Mouse (Mus musculus): Measurements from ENCODE around the gene Hist2h3c1. TPM values are rescaled to one million over a fixed set of nuclear protein-coding genes. Genes with fewer than 3 reads are reported as not detected.
"Not testable (repeated sequence)": the region's sequence is repeated elsewhere in the genome, so short reads cannot be mapped to it uniquely, and the experiment has no call there.

Gene Hist2h3c1
- under 1 TPM in 1 of 2 experiments, not detected in 1; 0.22 TPM for total RNA-seq (2021)

- intact Hi-C loops (cut with DNase I); DNase-seq: not testable (repeated sequence)
These were observed at the start of gene Hist2h3c1 for GRCm38 (mm10) chr3:96246427-96246856. Gene Hist2h3c1 (plus strand): TSS chr3:96246685.

- DNase-seq: peak; percentile 89 to 91
- intact Hi-C loops (cut with DNase I): no loop called here
These were observed 49.2 kb upstream of the Hist2h3c1 start for GRCm38 (mm10) chr3:96197129-96197749.

- intact Hi-C loops (cut with DNase I): no loop called here
- no peak for DNase-seq
These were observed 48.3 kb upstream of the Hist2h3c1 start for GRCm38 (mm10) chr3:96198181-96198580.

GRCm38 (mm10) chr3:96198601-96199251 lies 47.8 kb upstream of the Hist2h3c1 start:
- DNase-seq; intact Hi-C loops (cut with DNase I): not testable (repeated sequence)

GRCm38 (mm10) chr3:96199731-96200130 lies 46.8 kb upstream of the Hist2h3c1 start:
- intact Hi-C loops (cut with DNase I): no loop called here
- no peak for DNase-seq

GRCm38 (mm10) chr3:96207819-96208218 lies 38.7 kb upstream of the Hist2h3c1 start:
- no peak for DNase-seq
- intact Hi-C loops (cut with DNase I): no loop called here

GRCm38 (mm10) chr3:96209242-96209641 lies 37.2 kb upstream of the Hist2h3c1 start:
- intact Hi-C loops (cut with DNase I): no loop called here
- DNase-seq: peak in 1 of 2 experiments; percentile 47

GRCm38 (mm10) chr3:96219191-96219641 lies 27.3 kb upstream of the Hist2h3c1 start:
- intact Hi-C loops (cut with DNase I): loop anchor here (5.0 kb wide), 1 partner anchor 152 kb away; no protein-coding TSS in a partner anchor
- peak; percentile 53 to 64 for DNase-seq

GRCm38 (mm10) chr3:96219661-96220130 lies 26.8 kb upstream of the Hist2h3c1 start, which contains the start of the genes Bola1 and Hist2h2ab:
Gene Bola1 (minus strand): TSS chr3:96219709.
Gene Hist2h2ab (plus strand): TSS chr3:96219865.
- DNase-seq: peak; percentile 85 to 88
- intact Hi-C loops (cut with DNase I): loop anchor here (2.0 to 5.0 kb wide), 2 partner anchors 45 to 152 kb away; no protein-coding TSS in a partner anchor

- intact Hi-C loops (cut with DNase I): loop anchor here (2.0 kb wide), 1 partner anchor 45 kb away; no protein-coding TSS in a partner anchor
- DNase-seq: peak in 1 of 2 experiments; percentile 42
These were observed 26.2 kb upstream of the Hist2h3c1 start for GRCm38 (mm10) chr3:96220131-96220764.

- intact Hi-C loops (cut with DNase I): loop anchor here (2.0 kb wide), 1 partner anchor 46 kb away; no protein-coding TSS in a partner anchor
These were observed 25.5 kb upstream of the Hist2h3c1 start, which contains the start of the genes Hist2h2ac and Hist2h2be for GRCm38 (mm10) chr3:96220765-96221639. Gene Hist2h2ac (minus strand): TSS chr3:96220880. Gene Hist2h2be (plus strand): TSS chr3:96221119.

GRCm38 (mm10) chr3:96221640-96222038 lies 24.8 kb upstream of the Hist2h3c1 start:
- no peak for DNase-seq
- intact Hi-C loops (cut with DNase I): loop anchor here (2.0 kb wide), 2 partner anchors 15 to 47 kb away; no protein-coding TSS in a partner anchor

More at GRCm38 (mm10) chr3:96220765-96221639, 25.5 kb upstream of the Hist2h3c1 start, which contains the start of the genes Hist2h2ac and Hist2h2be:
- peak; percentile 91 to 93 for DNase-seq

GRCm38 (mm10) chr3:96222774-96223173 lies 23.7 kb upstream of the Hist2h3c1 start:
- DNase-seq: no peak
- intact Hi-C loops (cut with DNase I): loop anchor here (2.0 kb wide), 1 partner anchor 14 kb away; no protein-coding TSS in a partner anchor

GRCm38 (mm10) chr3:96225421-96225820 lies 21.1 kb upstream of the Hist2h3c1 start:
- DNase-seq: no peak
- intact Hi-C loops (cut with DNase I): no loop called here

- intact Hi-C loops (cut with DNase I): no loop called here
- no peak for DNase-seq
These were observed 19.5 kb upstream of the Hist2h3c1 start for GRCm38 (mm10) chr3:96226695-96227648.

GRCm38 (mm10) chr3:96228828-96229227 lies 17.7 kb upstream of the Hist2h3c1 start:
- intact Hi-C loops (cut with DNase I): no loop called here
- DNase-seq: no peak

- intact Hi-C loops (cut with DNase I): no loop called here
- no peak for DNase-seq
These were observed 16.1 kb upstream of the Hist2h3c1 start for GRCm38 (mm10) chr3:96230404-96230803.

Measured in heart, postnatal 10 days (tissue).